Mouse (Mus musculus) brain, embryonic 14.5 days (tissue): ENCODE results near the gene 2210016F16Rik.

Source experiments
- CTCF ChIP-seq: fragments of 200-500 bp; IDR thresholded peaks from 2 replicates; pipeline ENCODE4 v1.5.1; 2012; ENCODE audit warnings: inconsistent platforms, mild to moderate bottlenecking, moderate library complexity, borderline replicate concordance; ENCODE audit not compliant: insufficient read depth, insufficient read length; ENCODE audit errors: extremely low read depth
- POLR2A ChIP-seq: fragments of 200-500 bp; IDR thresholded peaks from 2 replicates; pipeline ENCODE4 v1.6.1; 2012; ENCODE audit warnings: mild to moderate bottlenecking, inconsistent platforms, borderline replicate concordance; ENCODE audit not compliant: poor library complexity, insufficient read depth, insufficient read length, severe bottlenecking; ENCODE audit errors: extremely low read depth

GRCm38 (mm10) chr13:58402744-58403110 is 17.7 kb upstream of the 2210016F16Rik start:
- TF ChIP-seq POLR2A: peak; percentile 11; the same call in 1 of the 2 replicates
- TF ChIP-seq CTCF: no peak
